Mouse (Mus musculus) heart, embryonic 13.5 days (tissue): Measurements from ENCODE around the gene Polr3b. TPM values are rescaled to one million over a fixed set of nuclear protein-coding genes. Genes with fewer than 3 reads are reported as not detected.

Source experiments
- ATAC-seq: fragments of 200-750 bp; cut with Nextera tagmentation; 2 replicates; pipeline ENCODE4 v1.8.0; 2017; ENCODE audit warnings: moderate TSS enrichment; ENCODE audit not compliant: insufficient number of reproducible peaks, low FRiP score, low TSS enrichment; ENCODE audit errors: extremely low read depth
- H3K27ac ChIP-seq: fragments of 300-500 bp; sonication (generic); replicated peaks from 2 replicates; pipeline ENCODE4 v1.5.1; 2015; ENCODE audit warnings: moderate library complexity, mild to moderate bottlenecking, inconsistent platforms
- H3K27me3 ChIP-seq: fragments of 300-500 bp; sonication (generic); replicated peaks from 2 replicates; pipeline ENCODE4 v1.6.1; 2015; ENCODE audit warnings: mild to moderate bottlenecking, inconsistent platforms
- H3K36me3 ChIP-seq: fragments of 300-500 bp; sonication (generic); 2 replicates; pipeline ENCODE4 v1.6.1; 2015; ENCODE audit warnings: mild to moderate bottlenecking, inconsistent platforms
- H3K4me1 ChIP-seq: fragments of 300-500 bp; sonication (generic); 2 replicates; pipeline ENCODE4 v1.6.1; 2015; ENCODE audit warnings: inconsistent platforms
- H3K4me2 ChIP-seq: fragments of 300-500 bp; sonication (generic); 2 replicates; pipeline ENCODE4 v1.6.1; 2015; ENCODE audit warnings: inconsistent platforms, mild to moderate bottlenecking, moderate library complexity
- H3K4me3 ChIP-seq: fragments of 300-500 bp; sonication (generic); 2 replicates; pipeline ENCODE4 v1.5.1; 2015; ENCODE audit warnings: moderate library complexity, mild to moderate bottlenecking, inconsistent platforms
- H3K9ac ChIP-seq: fragments of 300-500 bp; sonication (generic); 2 replicates; pipeline ENCODE4 v1.6.1; 2015; ENCODE audit warnings: inconsistent platforms, mild to moderate bottlenecking, moderate library complexity
- H3K9me3 ChIP-seq: fragments of 300-500 bp; sonication (generic); 2 replicates; pipeline ENCODE4 v1.6.1; 2016; ENCODE audit warnings: inconsistent platforms
- WGBS: fragments of 180-500 bp; shearing (Covaris S2); methylation state at CpG from one replicate; pipeline ENCODE4 v1.1.7; 2015; ENCODE audit warnings: mixed read lengths; 5-methylcytosine and 5-hydroxymethylcytosine counted together
- polyA plus RNA-seq: library from polyadenylated mRNA; unstranded; fragments of >200 nt; fragmentation: Nextera tagmentation; extraction: Ambion mirVana; gene quantifications from 2 replicates; pipeline ENCODE4 v1.2.1, GENCODE M21; 2015

The Polr3b gene
- polyA plus RNA-seq, 1 experiment from 2014 or later: 10.7 TPM

DNA sequence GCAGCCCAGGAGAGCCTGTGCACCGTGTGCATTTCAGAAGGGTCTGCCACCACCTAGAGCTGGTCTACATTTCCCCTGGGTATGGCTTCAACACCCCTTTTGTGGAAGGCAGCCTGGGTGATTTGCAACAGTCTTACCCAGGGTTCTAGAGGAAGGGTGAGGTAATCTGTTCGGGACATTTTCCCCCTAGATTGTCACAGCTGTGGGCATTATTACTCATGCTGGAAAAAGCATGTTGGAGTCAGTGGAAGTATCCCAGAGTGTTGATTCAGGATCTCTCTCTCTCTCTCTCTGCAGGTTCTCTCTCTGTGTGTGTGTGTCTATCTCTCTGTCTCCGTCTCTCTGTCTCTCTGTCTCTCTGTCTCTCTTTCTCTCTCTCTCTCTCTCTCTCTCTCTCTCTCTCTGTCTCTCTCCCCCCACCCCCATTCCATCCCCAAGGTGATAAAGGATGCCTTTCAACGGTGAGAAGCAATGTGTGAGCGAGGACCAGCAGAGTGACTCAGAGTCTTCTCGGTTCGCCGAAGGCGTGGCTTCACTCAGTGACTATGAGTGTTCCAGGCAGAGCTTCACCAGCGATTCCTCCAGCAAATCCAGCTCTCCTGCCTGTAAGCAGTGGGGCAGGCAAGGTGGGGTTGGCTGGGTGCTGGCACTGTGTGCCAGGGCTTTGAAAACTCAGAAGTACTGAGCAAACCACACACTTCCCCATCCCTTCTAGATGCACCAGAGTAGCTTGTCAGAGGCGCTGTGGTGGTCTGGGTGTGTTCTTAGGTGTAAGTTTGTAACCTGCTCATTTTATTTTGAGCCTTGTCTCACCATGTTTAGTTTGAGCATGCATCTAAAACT is 37.4 kb upstream of the Polr3b start:
- 28% methylated on average over 11 of the region's 11 CpGs for WGBS
- Histone ChIP-seq H3K4me2 (peak overlapping the region; percentile 46), H3K27me3 (no peaks in the 10 kb centered on the region), H3K9ac (0 out of 2 replicates have a peak overlapping the region, but pooled peaks have one; percentile 44), H3K4me3 (no peak overlapping the region), H3K9me3 (no peaks in the 10 kb centered on the region), H3K36me3 (peaks cover 13% of the 10 kb centered on the region), H3K4me1 (peaks cover 44% of the 10 kb centered on the region), H3K27ac (0 out of 2 replicates have a peak overlapping the region, but pooled peaks have one; percentile 8)
- no peak for ATAC-seq

DNA sequence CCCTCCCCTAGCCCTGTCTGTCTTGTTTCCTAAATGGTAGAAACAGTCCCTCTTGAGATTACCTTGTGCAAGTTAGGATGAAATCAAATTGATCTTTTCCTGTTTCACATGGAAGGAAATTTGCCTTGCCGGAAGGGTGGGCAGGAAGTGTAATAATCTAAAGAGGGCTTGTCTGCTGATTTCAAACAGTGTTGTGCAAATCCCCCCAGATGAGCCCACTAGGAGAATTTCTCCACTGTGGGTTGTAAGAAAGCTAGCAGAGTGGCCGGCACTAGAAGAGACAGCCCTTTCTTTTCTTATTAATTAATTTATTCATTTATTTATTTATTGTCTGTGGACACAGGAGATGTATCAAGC is 36.8 kb upstream of the Polr3b start:
- peak overlapping the region; percentile 46 for H3K4me2 ChIP-seq
- no peak overlapping the region for H3K9ac ChIP-seq
- peaks cover 19% of the 10 kb centered on the region for H3K36me3 ChIP-seq
- no peak for ATAC-seq
- 62% methylated on average over 2 of the region's 2 CpGs for WGBS
- no peak overlapping the region for H3K4me3 ChIP-seq
- H3K9me3 ChIP-seq: no peaks in the 10 kb centered on the region
- 0 out of 2 replicates have a peak overlapping the region, but pooled peaks have one; percentile 8 for H3K27ac ChIP-seq
- H3K27me3 ChIP-seq: no peaks in the 10 kb centered on the region
- peaks cover 44% of the 10 kb centered on the region for H3K4me1 ChIP-seq

DNA sequence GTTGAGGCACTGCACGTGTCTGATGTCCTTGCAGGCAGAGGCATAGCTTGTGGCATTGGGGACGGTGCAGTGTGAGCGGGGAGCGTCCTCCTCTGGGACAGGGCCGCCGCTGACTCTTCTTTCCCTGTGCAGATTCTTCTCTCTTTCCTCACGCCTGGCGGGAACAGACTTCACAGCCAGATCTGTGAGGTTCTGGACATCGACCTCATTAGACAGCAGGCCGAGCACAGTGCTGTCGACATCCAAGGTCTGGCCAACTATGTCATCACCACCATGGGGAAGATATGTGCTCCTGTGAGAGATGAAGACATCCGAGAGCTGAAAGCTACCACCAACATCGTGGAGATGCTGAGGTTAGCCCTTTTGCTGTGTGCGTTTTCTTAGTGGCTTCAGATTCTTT is 31.1 kb upstream of the Polr3b start:
- Histone ChIP-seq H3K9ac (no peak overlapping the region), H3K4me2 (no peak overlapping the region), H3K4me1 (peaks cover under 1% of the 10 kb centered on the region; the same call in 1 of the 2 replicates), H3K4me3 (no peak overlapping the region), H3K27ac (no peak overlapping the region), H3K36me3 (peaks cover 57% of the 10 kb centered on the region), H3K27me3 (no peaks in the 10 kb centered on the region), H3K9me3 (no peaks in the 10 kb centered on the region)
- 61% methylated on average over 14 of the region's 14 CpGs for WGBS
- ATAC-seq: no peak

DNA sequence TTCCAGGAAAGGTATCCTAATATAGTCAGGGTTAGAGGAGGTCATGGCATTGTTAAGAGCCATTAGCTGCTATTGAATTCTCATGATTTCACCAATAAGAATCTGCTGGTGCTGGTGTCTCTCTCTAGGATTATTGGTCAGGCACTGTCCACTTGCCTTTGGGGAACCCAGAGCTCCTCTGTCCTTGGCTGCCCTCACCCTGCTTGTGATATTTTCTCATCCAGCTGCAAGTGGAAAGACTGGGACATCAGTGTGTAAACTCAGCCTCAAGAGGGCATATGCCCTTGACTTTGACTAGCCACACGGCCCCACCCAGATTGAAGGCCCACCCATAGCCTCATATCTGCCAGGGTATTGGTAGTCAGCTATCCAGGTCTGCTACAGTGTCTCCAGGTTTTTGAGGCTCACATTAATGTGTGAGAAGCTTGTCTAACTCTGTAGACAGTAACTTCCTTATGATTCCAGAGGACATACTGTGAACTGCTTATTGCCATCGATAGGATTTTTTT is 30.4 kb upstream of the Polr3b start:
- no peak overlapping the region for H3K27ac ChIP-seq
- H3K27me3 ChIP-seq: no peaks in the 10 kb centered on the region
- H3K4me2 ChIP-seq: no peak overlapping the region
- H3K9me3 ChIP-seq: no peaks in the 10 kb centered on the region
- ATAC-seq: no peak
- H3K4me3 ChIP-seq: no peak overlapping the region
- no peak overlapping the region for H3K9ac ChIP-seq
- 79% methylated on average over 2 of the region's 2 CpGs for WGBS
- peaks cover 57% of the 10 kb centered on the region for H3K36me3 ChIP-seq
- peaks cover 5% of the 10 kb centered on the region for H3K4me1 ChIP-seq

- H3K4me1 ChIP-seq: peaks cover 15% of the 10 kb centered on the region
- H3K27me3 ChIP-seq: no peaks in the 10 kb centered on the region
- H3K9me3 ChIP-seq: no peaks in the 10 kb centered on the region
- no peak overlapping the region for H3K4me3 ChIP-seq
- no peak overlapping the region for H3K4me2 ChIP-seq
- H3K36me3 ChIP-seq: peaks cover 52% of the 10 kb centered on the region
- no peak for ATAC-seq
- no peak overlapping the region for H3K27ac ChIP-seq
- no peak overlapping the region for H3K9ac ChIP-seq
- 53% methylated on average over 3 of the region's 3 CpGs for WGBS
Measured at GRCm38 (mm10) chr10:84592745-84593144, 29.3 kb upstream of the Polr3b start.

- Histone ChIP-seq H3K36me3 (peaks cover 25% of the 10 kb centered on the region), H3K27me3 (no peaks in the 10 kb centered on the region), H3K4me2 (peak overlapping the region; percentile 25; the same call in 1 of the 2 replicates), H3K4me3 (no peak overlapping the region), H3K27ac (peak overlapping the region; percentile 92), H3K9me3 (no peaks in the 10 kb centered on the region), H3K4me1 (peaks cover 15% of the 10 kb centered on the region), H3K9ac (no peak overlapping the region)
- ATAC-seq: no peak
- 13% methylated on average over 3 of the region's 3 CpGs for WGBS
Measured at GRCm38 (mm10) chr10:84597127-84597785, 24.8 kb upstream of the Polr3b start.

DNA sequence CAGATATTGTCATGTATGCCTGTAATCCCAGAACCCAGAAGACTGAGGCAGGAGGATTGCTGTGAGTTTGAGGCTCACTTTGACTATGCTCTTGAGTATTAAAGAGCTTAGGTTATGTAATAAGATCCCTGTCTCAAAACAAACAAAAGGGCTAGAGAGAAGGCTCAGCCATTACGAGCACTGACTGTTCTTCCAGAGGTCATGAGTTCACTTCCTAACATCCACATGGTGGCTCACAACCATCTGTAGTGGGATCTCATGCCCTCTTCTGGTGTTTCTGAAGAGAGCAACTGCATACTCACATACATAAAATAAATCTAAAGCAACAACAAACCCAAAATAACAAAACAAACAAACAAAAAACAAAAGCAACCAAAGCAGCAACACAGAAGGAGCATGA is 23.9 kb upstream of the Polr3b start:
- Histone ChIP-seq H3K4me2 (no peak overlapping the region), H3K27ac (peak overlapping the region; percentile 92), H3K27me3 (no peaks in the 10 kb centered on the region), H3K9ac (no peak overlapping the region), H3K36me3 (peaks cover 16% of the 10 kb centered on the region), H3K4me3 (no peak overlapping the region), H3K4me1 (peaks cover 15% of the 10 kb centered on the region), H3K9me3 (no peaks in the 10 kb centered on the region)
- 63% methylated on average over 1 of the region's 1 CpGs for WGBS
- ATAC-seq: no peak

DNA sequence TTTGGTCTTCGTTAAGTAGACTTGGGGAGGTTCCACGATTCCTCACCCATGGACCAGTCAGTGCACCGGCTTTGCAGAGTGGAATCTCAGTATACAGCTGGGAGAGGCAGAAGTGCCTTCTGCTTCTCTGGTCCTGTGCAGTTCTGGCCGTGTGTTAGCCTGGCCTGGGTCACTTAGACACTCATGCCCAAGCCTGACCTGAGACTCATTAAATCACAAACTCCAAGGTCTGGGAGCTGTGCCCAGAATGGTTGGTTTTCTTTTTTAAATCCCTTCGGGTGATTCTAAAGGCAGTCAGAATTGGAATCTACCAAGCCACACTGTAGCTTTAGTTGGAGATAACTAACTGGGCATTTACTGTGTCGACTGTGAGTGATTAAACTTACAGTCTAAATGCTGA is 22.0 kb upstream of the Polr3b start:
- no peaks in the 10 kb centered on the region for H3K9me3 ChIP-seq
- no peak overlapping the region for H3K4me2 ChIP-seq
- no peaks in the 10 kb centered on the region for H3K27me3 ChIP-seq
- H3K4me1 ChIP-seq: peaks cover 15% of the 10 kb centered on the region
- no peak overlapping the region for H3K9ac ChIP-seq
- no peak for ATAC-seq
- no peak overlapping the region for H3K4me3 ChIP-seq
- H3K27ac ChIP-seq: no peak overlapping the region
- H3K36me3 ChIP-seq: peaks cover 10% of the 10 kb centered on the region
- 76% methylated on average over 6 of the region's 6 CpGs for WGBS

DNA sequence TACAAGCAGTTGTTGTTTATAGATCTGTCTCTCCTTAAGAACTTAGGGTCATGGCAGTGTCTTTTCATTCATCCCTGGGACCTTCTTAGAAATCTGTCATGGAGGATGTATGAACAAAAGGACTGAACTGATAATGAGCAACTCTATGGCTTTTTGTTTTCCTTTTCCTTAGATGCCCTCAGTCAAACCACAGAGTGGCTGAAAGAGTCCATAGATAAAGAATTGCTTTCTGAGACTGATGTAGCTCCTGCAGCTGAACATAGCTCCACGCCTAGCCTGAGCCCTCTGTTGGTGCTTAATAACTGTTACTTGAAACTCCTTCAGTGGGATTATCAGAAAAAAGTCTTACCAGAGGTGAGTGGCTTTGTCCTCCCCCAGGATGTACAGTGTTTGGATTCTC is 17.8 kb upstream of the Polr3b start:
- peaks cover 27% of the 10 kb centered on the region for H3K36me3 ChIP-seq
- H3K4me2 ChIP-seq: no peak overlapping the region
- WGBS: 74% methylated on average over 1 of the region's 1 CpGs
- H3K9me3 ChIP-seq: no peaks in the 10 kb centered on the region
- no peak for ATAC-seq
- no peak overlapping the region for H3K4me3 ChIP-seq
- no peak overlapping the region for H3K9ac ChIP-seq
- H3K4me1 ChIP-seq: peaks cover 12% of the 10 kb centered on the region
- H3K27me3 ChIP-seq: no peaks in the 10 kb centered on the region
- no peak overlapping the region for H3K27ac ChIP-seq

DNA sequence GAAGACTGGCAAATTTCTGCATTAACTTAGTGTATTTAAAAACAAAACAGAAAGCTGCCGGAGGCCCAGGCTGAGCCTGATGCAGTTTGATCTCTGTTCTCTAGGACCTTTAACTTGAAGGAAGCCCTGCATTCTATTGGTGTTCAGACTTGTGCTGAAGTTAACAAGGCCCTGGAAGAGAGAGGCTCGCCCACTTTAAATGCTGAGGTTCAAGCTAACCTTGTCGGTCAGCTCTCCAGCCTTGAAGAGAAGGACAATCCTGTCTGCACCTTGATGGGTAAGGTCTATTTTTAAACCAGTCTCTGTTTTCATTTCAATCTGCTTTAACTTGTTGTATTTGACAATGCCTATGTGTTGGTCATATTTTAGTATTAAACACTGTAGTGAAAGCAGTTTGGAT is 13.7 kb upstream of the Polr3b start:
- Histone ChIP-seq H3K27me3 (no peaks in the 10 kb centered on the region), H3K27ac (peak overlapping the region; percentile 76), H3K36me3 (peaks cover 31% of the 10 kb centered on the region), H3K4me3 (no peak overlapping the region), H3K4me1 (peaks cover 52% of the 10 kb centered on the region), H3K9me3 (no peaks in the 10 kb centered on the region), H3K4me2 (peak overlapping the region; percentile 48), H3K9ac (no peak overlapping the region)
- WGBS: 38% methylated on average over 3 of the region's 3 CpGs
- ATAC-seq: no peak

DNA sequence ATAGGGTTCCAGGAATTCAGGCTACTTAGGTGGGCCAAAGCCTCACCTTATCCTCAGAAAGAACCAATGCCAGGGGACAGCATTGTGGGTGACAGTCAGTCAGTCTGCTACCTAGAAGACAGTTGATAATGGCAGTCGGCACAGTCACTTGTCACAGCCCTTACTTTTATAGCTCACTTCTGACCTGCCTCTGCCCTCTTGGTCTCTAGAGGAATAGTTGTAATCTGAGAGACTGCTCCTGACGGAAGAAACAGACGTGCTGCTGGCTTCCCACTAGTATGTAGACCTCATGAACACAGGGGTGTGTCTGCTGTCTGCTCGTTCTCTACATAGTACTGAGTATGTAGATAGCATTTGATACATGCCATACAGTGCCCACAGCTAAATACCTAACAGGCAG is 11.8 kb upstream of the Polr3b start:
- H3K27ac ChIP-seq: peak overlapping the region; percentile 84
- 31% methylated on average over 4 of the region's 4 CpGs for WGBS
- no peak for ATAC-seq
- no peak overlapping the region for H3K4me3 ChIP-seq
- H3K4me1 ChIP-seq: peaks cover 57% of the 10 kb centered on the region
- H3K9ac ChIP-seq: peak overlapping the region; percentile 61; the same call in 1 of the 2 replicates
- H3K36me3 ChIP-seq: peaks cover 34% of the 10 kb centered on the region
- no peaks in the 10 kb centered on the region for H3K27me3 ChIP-seq
- peak overlapping the region; percentile 22; the same call in 1 of the 2 replicates for H3K4me2 ChIP-seq
- H3K9me3 ChIP-seq: no peaks in the 10 kb centered on the region
